Mouse (Mus musculus) urinary bladder, adult 2 months (tissue): ENCODE measurements around the gene Endod1. TPM values are rescaled to one million over a fixed set of nuclear protein-coding genes. Genes with fewer than 3 reads are reported as not detected.

Source experiments
- DNase-seq: peaks from one replicate; pipeline ENCODE4 v3.0.0; 2022; ENCODE audit warnings: low spot score
- polyA plus RNA-seq: library from polyadenylated mRNA; depleted of rRNA; stranded (reverse); fragments of >200 nt; gene quantifications from 2 replicates; pipeline ENCODE4 v1.2.3, GENCODE M21; 2012; rRNA removed

The Endod1 gene
- 40.2 and 44.1 TPM in 2 replicates for polyA plus RNA-seq

- DNase-seq, result no peak
Measured at GRCm38 (mm10) chr9:14381353-14382055, at the start of gene Endod1. TSS of gene Endod1 (minus strand) at chr9:14381507.

GRCm38 (mm10) chr9:14409153-14409552, 27.8 kb upstream of the Endod1 start:
- DNase-seq, result no peak

- no peak for DNase-seq
Measured at GRCm38 (mm10) chr9:14408044-14408443, 26.7 kb upstream of the Endod1 start.

- DNase-seq, result no peak
Measured at GRCm38 (mm10) chr9:14406056-14406455, 24.7 kb upstream of the Endod1 start.

GRCm38 (mm10) chr9:14402099-14402498, 20.8 kb upstream of the Endod1 start:
- DNase-seq, result no peak

- DNase-seq, result no peak
Measured at GRCm38 (mm10) chr9:14400392-14400791, 19.1 kb upstream of the Endod1 start.

- no peak for DNase-seq
Measured at GRCm38 (mm10) chr9:14398946-14399345, 17.6 kb upstream of the Endod1 start.

GRCm38 (mm10) chr9:14398084-14398483, 16.8 kb upstream of the Endod1 start:
- DNase-seq, result no peak

- no peak for DNase-seq
Measured at GRCm38 (mm10) chr9:14397449-14397819, 16.1 kb upstream of the Endod1 start.

GRCm38 (mm10) chr9:14396819-14397448, 15.6 kb upstream of the Endod1 start:
- DNase-seq, result no peak

GRCm38 (mm10) chr9:14396096-14396495, 14.8 kb upstream of the Endod1 start:
- DNase-seq, result no peak

GRCm38 (mm10) chr9:14394956-14395561, 13.8 kb upstream of the Endod1 start:
- DNase-seq, result no peak

GRCm38 (mm10) chr9:14391841-14392318, 10.6 kb upstream of the Endod1 start:
- no peak for DNase-seq

GRCm38 (mm10) chr9:14391286-14391685, 10.0 kb upstream of the Endod1 start:
- no peak for DNase-seq

- no peak for DNase-seq
Measured at GRCm38 (mm10) chr9:14390278-14390677, 9.0 kb upstream of the Endod1 start.

GRCm38 (mm10) chr9:14389050-14389621, 7.8 kb upstream of the Endod1 start:
- DNase-seq, result no peak

GRCm38 (mm10) chr9:14388001-14388400, 6.7 kb upstream of the Endod1 start:
- DNase-seq, result no peak

- no peak for DNase-seq
Measured at GRCm38 (mm10) chr9:14386831-14387230, 5.5 kb upstream of the Endod1 start.

- no peak for DNase-seq
Measured at GRCm38 (mm10) chr9:14385665-14386064, 4.4 kb upstream of the Endod1 start.

GRCm38 (mm10) chr9:14383186-14383920, 2.0 kb upstream of the Endod1 start:
- DNase-seq, result no peak

- no peak for DNase-seq
Measured at GRCm38 (mm10) chr9:14382256-14382791, 1.0 kb upstream of the Endod1 start.
